Mouse (Mus musculus) liver, embryonic 15.5 days (tissue): ENCODE data around the gene Smap1. TPM values are rescaled to one million over a fixed set of nuclear protein-coding genes. Genes with fewer than 3 reads are reported as not detected.

Experiments used
- ATAC-seq: fragments of 200-750 bp; cut with Nextera tagmentation; 2 replicates; pipeline ENCODE4 v1.8.0; 2017; ENCODE audit warnings: moderate number of reproducible peaks, mild to moderate bottlenecking, moderate library complexity; ENCODE audit not compliant: insufficient read depth
- H3K27ac ChIP-seq: fragments of 300-500 bp; sonication (generic); replicated peaks from 2 replicates; pipeline ENCODE4 v1.5.1; 2015; ENCODE audit warnings: mild to moderate bottlenecking, inconsistent platforms
- H3K27me3 ChIP-seq: fragments of 300-500 bp; sonication (generic); 2 replicates; pipeline ENCODE4 v1.6.1; 2015; ENCODE audit warnings: mild to moderate bottlenecking, inconsistent platforms
- H3K36me3 ChIP-seq: fragments of 300-500 bp; sonication (generic); replicated peaks from 2 replicates; pipeline ENCODE4 v1.6.1; 2015; ENCODE audit warnings: moderate library complexity, mild to moderate bottlenecking, inconsistent platforms
- H3K4me1 ChIP-seq: fragments of 300-500 bp; sonication (generic); replicated peaks from 2 replicates; pipeline ENCODE4 v1.6.1; 2015; ENCODE audit warnings: inconsistent platforms
- H3K4me2 ChIP-seq: fragments of 300-500 bp; sonication (generic); 2 replicates; pipeline ENCODE4 v1.6.1; 2015; ENCODE audit warnings: moderate library complexity, mild to moderate bottlenecking, inconsistent platforms
- H3K4me3 ChIP-seq: fragments of 300-500 bp; sonication (generic); replicated peaks from 2 replicates; pipeline ENCODE4 v1.5.1; 2015; ENCODE audit warnings: mild to moderate bottlenecking, inconsistent platforms
- H3K9ac ChIP-seq: fragments of 300-500 bp; sonication (generic); 2 replicates; pipeline ENCODE4 v1.6.1; 2015; ENCODE audit warnings: moderate library complexity, mild to moderate bottlenecking, inconsistent platforms
- H3K9me3 ChIP-seq: fragments of 300-500 bp; sonication (generic); replicated peaks from 2 replicates; pipeline ENCODE4 v1.6.1; 2016; ENCODE audit warnings: inconsistent platforms
- WGBS: fragments of 180-500 bp; shearing (Covaris S2); methylation state at CpG from one replicate; pipeline ENCODE4 v1.1.7; 2015; ENCODE audit warnings: mixed read lengths; ENCODE audit not compliant: insufficient replicate concordance; 5-methylcytosine and 5-hydroxymethylcytosine counted together
- polyA plus RNA-seq: library from polyadenylated mRNA; unstranded; fragments of >200 nt; fragmentation: Nextera tagmentation; extraction: Ambion mirVana; gene quantifications from 2 replicates; pipeline ENCODE4 v1.2.1, GENCODE M21; 2015

Gene Smap1
- polyA plus RNA-seq, 1 experiment from 2014 or later, result 28.2 TPM

- Histone ChIP-seq H3K9me3 (no peaks in the 10 kb centered on the region), H3K9ac (no peak overlapping the region), H3K4me3 (no peak overlapping the region), H3K4me1 (no peaks in the 10 kb centered on the region), H3K27me3 (no peaks in the 10 kb centered on the region), H3K4me2 (no peak overlapping the region), H3K27ac (no peak overlapping the region), H3K36me3 (no peaks in the 10 kb centered on the region)
- ATAC-seq, result no peak
- 75% methylated on average over 7 of the region's 7 CpGs for WGBS
Observed at GRCm38 (mm10) chr1:23948290-23948689, 26.2 kb upstream of the Smap1 start.

GRCm38 (mm10) chr1:23944076-23944475, 22.0 kb upstream of the Smap1 start:
- Histone ChIP-seq H3K4me2 (no peak overlapping the region), H3K27ac (no peak overlapping the region), H3K36me3 (no peaks in the 10 kb centered on the region), H3K4me1 (no peaks in the 10 kb centered on the region), H3K4me3 (no peak overlapping the region), H3K27me3 (no peaks in the 10 kb centered on the region), H3K9me3 (no peaks in the 10 kb centered on the region), H3K9ac (no peak overlapping the region)
- WGBS, result 68% methylated on average over 1 of the region's 1 CpGs
- ATAC-seq, result no peak

GRCm38 (mm10) chr1:23943146-23943940, 21.2 kb upstream of the Smap1 start:
- WGBS, result 66% methylated on average over 3 of the region's 3 CpGs
- no peaks in the 10 kb centered on the region for H3K9me3 ChIP-seq

GRCm38 (mm10) chr1:23935408-23935762, 13.3 kb upstream of the Smap1 start:
- Histone ChIP-seq H3K9ac (no peak overlapping the region), H3K4me2 (no peak overlapping the region), H3K27ac (no peak overlapping the region), H3K9me3 (no peaks in the 10 kb centered on the region), H3K27me3 (no peaks in the 10 kb centered on the region), H3K36me3 (no peaks in the 10 kb centered on the region), H3K4me1 (no peaks in the 10 kb centered on the region), H3K4me3 (no peak overlapping the region)
- WGBS, result 26% methylated on average over 4 of the region's 4 CpGs
- ATAC-seq, result no peak

More at GRCm38 (mm10) chr1:23943146-23943940, 21.2 kb upstream of the Smap1 start:
- Histone ChIP-seq H3K36me3 (no peaks in the 10 kb centered on the region), H3K9ac (no peak overlapping the region), H3K27ac (no peak overlapping the region), H3K27me3 (no peaks in the 10 kb centered on the region), H3K4me1 (no peaks in the 10 kb centered on the region), H3K4me2 (no peak overlapping the region), H3K4me3 (no peak overlapping the region)
- ATAC-seq, result no peak

- H3K9me3 ChIP-seq, result no peaks in the 10 kb centered on the region
- no peaks in the 10 kb centered on the region for H3K27me3 ChIP-seq
- H3K4me3 ChIP-seq, result no peak overlapping the region
- no peak overlapping the region for H3K9ac ChIP-seq
- H3K4me1 ChIP-seq, result no peaks in the 10 kb centered on the region
- 51% methylated on average over 8 of the region's 8 CpGs for WGBS
- H3K27ac ChIP-seq, result no peak overlapping the region
- no peak for ATAC-seq
- H3K36me3 ChIP-seq, result no peaks in the 10 kb centered on the region
- no peak overlapping the region for H3K4me2 ChIP-seq
Observed at GRCm38 (mm10) chr1:23934669-23935407, 12.7 kb upstream of the Smap1 start.

- Histone ChIP-seq H3K36me3 (no peaks in the 10 kb centered on the region), H3K9me3 (0 out of 2 replicates have a peak, but pooled peaks cover 5% of the 10 kb centered on the region), H3K4me2 (no peak overlapping the region), H3K9ac (no peak overlapping the region), H3K27me3 (no peaks in the 10 kb centered on the region), H3K27ac (no peak overlapping the region), H3K4me3 (no peak overlapping the region), H3K4me1 (no peaks in the 10 kb centered on the region)
- ATAC-seq, result no peak
- WGBS, result 64% methylated on average over 6 of the region's 6 CpGs
Observed at GRCm38 (mm10) chr1:23929410-23929809, 7.3 kb upstream of the Smap1 start.

- no peaks in the 10 kb centered on the region for H3K4me1 ChIP-seq
- no peak overlapping the region for H3K4me3 ChIP-seq
- ATAC-seq, result no peak
- H3K4me2 ChIP-seq, result no peak overlapping the region
- no peaks in the 10 kb centered on the region for H3K36me3 ChIP-seq
- WGBS, result 62% methylated on average over 3 of the region's 3 CpGs
- no peaks in the 10 kb centered on the region for H3K27me3 ChIP-seq
- H3K27ac ChIP-seq, result no peak overlapping the region
- 0 out of 2 replicates have a peak, but pooled peaks cover 5% of the 10 kb centered on the region for H3K9me3 ChIP-seq
- H3K9ac ChIP-seq, result no peak overlapping the region
Observed at GRCm38 (mm10) chr1:23928371-23928770, 6.3 kb upstream of the Smap1 start.

- 37% methylated on average over 7 of the region's 7 CpGs for WGBS
- Histone ChIP-seq H3K4me3 (no peak overlapping the region), H3K27ac (no peak overlapping the region), H3K4me1 (peaks cover 28% of the 10 kb centered on the region), H3K4me2 (no peak overlapping the region), H3K36me3 (no peaks in the 10 kb centered on the region), H3K9me3 (0 out of 2 replicates have a peak, but pooled peaks cover 5% of the 10 kb centered on the region), H3K27me3 (no peaks in the 10 kb centered on the region), H3K9ac (no peak overlapping the region)
- ATAC-seq, result no peak
Observed at GRCm38 (mm10) chr1:23923779-23924708, 1.9 kb upstream of the Smap1 start.

GRCm38 (mm10) chr1:23922530-23922884, 390 bp upstream of the Smap1 start:
- H3K4me3 ChIP-seq, result peak overlapping the region; percentile 98
- H3K4me2 ChIP-seq, result peak overlapping the region; percentile 85
- 0 out of 2 replicates have a peak, but pooled peaks cover 5% of the 10 kb centered on the region for H3K9me3 ChIP-seq
- H3K4me1 ChIP-seq, result peaks cover 37% of the 10 kb centered on the region
- peak overlapping the region; percentile 56 for H3K9ac ChIP-seq
- H3K36me3 ChIP-seq, result no peaks in the 10 kb centered on the region
- peak overlapping the region; percentile 64 for H3K27ac ChIP-seq
- no peak for ATAC-seq
- WGBS, result 23% methylated on average over 9 of the region's 9 CpGs
- H3K27me3 ChIP-seq, result no peaks in the 10 kb centered on the region

- no peak for ATAC-seq
- Histone ChIP-seq H3K4me1 (peaks cover 60% of the 10 kb centered on the region), H3K9ac (peak overlapping the region; percentile 35; the same call in 1 of the 2 replicates), H3K36me3 (no peaks in the 10 kb centered on the region), H3K4me3 (peak overlapping the region; percentile 98), H3K27me3 (no peaks in the 10 kb centered on the region), H3K9me3 (no peaks in the 10 kb centered on the region), H3K27ac (peak overlapping the region; percentile 55; the same call in 1 of the 2 replicates), H3K4me2 (peak overlapping the region; percentile 85)
- WGBS, result 19% methylated on average over 2 of the region's 2 CpGs
Observed at GRCm38 (mm10) chr1:23920275-23920674, 1.8 kb downstream of the Smap1 start.
